Mouse (Mus musculus) MEL (cell line): ENCODE data around the gene Nadk2.

Source experiments
- CTCF ChIP-seq, 3 experiments: IDR thresholded peaks in 2 of 3; conservative IDR thresholded peaks in 1 of 3; 2 replicates each; pipeline ENCODE4 v1.5.1; 2011 to 2012; ENCODE audit warnings: low read length in 3 of 3, low read depth in 2 of 3, mild to moderate bottlenecking in 2 of 3, improper control_type of control experiment in 1 of 3, inconsistent platforms in 1 of 3, mixed read lengths in 1 of 3, moderate library complexity in 1 of 3; ENCODE audit not compliant: control insufficient read depth in 1 of 3, insufficient read depth in 1 of 3, poor library complexity in 1 of 3, severe bottlenecking in 1 of 3
- E2F4 ChIP-seq: IDR thresholded peaks from 2 replicates; pipeline ENCODE4 v1.6.1; 2011; ENCODE audit warnings: low read depth, low read length, improper control_type of control experiment, borderline replicate concordance
- EP300 ChIP-seq, 2 experiments: IDR thresholded peaks; 2 replicates each; pipeline ENCODE4 v1.6.1; 2011; ENCODE audit warnings: improper control_type of control experiment in 2 of 2, low read length in 2 of 2, low read depth in 1 of 2, mild to moderate bottlenecking in 1 of 2
- GATA1 ChIP-seq: IDR thresholded peaks from 2 replicates; pipeline ENCODE4 v1.6.1; 2011; ENCODE audit warnings: low read depth, low read length, improper control_type of control experiment
- KAT2A ChIP-seq: conservative IDR thresholded peaks from 2 replicates; pipeline ENCODE4 v1.6.1; 2012; ENCODE audit warnings: low read depth, low read length, improper control_type of control experiment, inconsistent platforms
- POLR2A ChIP-seq, 2 experiments: IDR thresholded peaks; 2 replicates each; pipeline ENCODE4 v1.6.1; 2011 to 2012; ENCODE audit warnings: low read length in 2 of 2, mild to moderate bottlenecking in 2 of 2, control low read depth in 1 of 2, improper control_type of control experiment in 1 of 2, low read depth in 1 of 2, moderate library complexity in 1 of 2; ENCODE audit not compliant: control insufficient read depth in 1 of 2, insufficient read depth in 1 of 2, poor library complexity in 1 of 2
- POLR2AphosphoS2 ChIP-seq: IDR thresholded peaks from 2 replicates; pipeline ENCODE4 v1.6.1; 2011; ENCODE audit warnings: low read length, improper control_type of control experiment
- RAD21 ChIP-seq: IDR thresholded peaks from 2 replicates; pipeline ENCODE4 v1.6.1; 2011; ENCODE audit warnings: mild to moderate bottlenecking, low read depth, low read length, improper control_type of control experiment
- SIN3A ChIP-seq: IDR thresholded peaks from 2 replicates; pipeline ENCODE4 v1.6.1; 2012; ENCODE audit warnings: low read length, improper control_type of control experiment, inconsistent platforms
- TCF12 ChIP-seq: IDR thresholded peaks from 2 replicates; pipeline ENCODE4 v1.6.1; 2014; ENCODE audit warnings: low read depth, mild to moderate bottlenecking, inconsistent platforms, low read length, improper control_type of control experiment, moderate library complexity
- UBTF ChIP-seq: IDR thresholded peaks from 2 replicates; pipeline ENCODE4 v1.6.1; 2012; ENCODE audit warnings: low read depth, mild to moderate bottlenecking, inconsistent platforms, low read length, improper control_type of control experiment, moderate library complexity, borderline replicate concordance; ENCODE audit not compliant: insufficient read depth
- USF2 ChIP-seq, 2 experiments: IDR thresholded peaks; 2 replicates each; pipeline ENCODE4 v1.6.1; 2011 to 2012; ENCODE audit warnings: improper control_type of control experiment in 2 of 2, low read length in 2 of 2, borderline replicate concordance in 1 of 2, inconsistent platforms in 1 of 2, low read depth in 1 of 2, mild to moderate bottlenecking in 1 of 2; ENCODE audit not compliant: insufficient read depth in 1 of 2

DNA sequence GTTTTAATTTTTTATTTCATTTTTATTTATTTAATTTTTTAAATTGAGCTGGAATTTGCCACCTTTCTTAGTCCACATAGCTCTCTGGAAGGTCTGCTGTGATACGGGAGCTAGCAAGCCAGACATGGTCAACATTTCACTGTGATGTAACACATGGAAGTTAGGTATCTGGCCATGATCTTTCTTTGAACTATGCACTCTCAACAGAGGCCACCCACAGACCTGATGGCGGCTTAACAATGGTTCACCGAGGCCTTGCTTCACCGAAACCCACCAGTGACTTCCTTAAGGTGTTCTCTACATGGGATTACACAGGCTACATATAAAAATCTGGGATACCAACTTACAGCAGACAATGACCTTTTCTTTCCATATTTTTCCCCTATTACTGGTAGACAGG, 43.1 kb downstream of the Nadk2 start:
- TF ChIP-seq POLR2A (IDR thresholded peaks at IDR 0.05; ENCODE audit: control insufficient read depth in 1 of 2, insufficient read depth in 1 of 2, low read depth in 1 of 2, low read length in 2 of 2, poor library complexity in 1 of 2) (no peak; a peak in 1 of 4 replicates), POLR2AphosphoS2 (no peak; the same call in 1 of the 2 replicates), CTCF (IDR thresholded peaks at IDR 0.05 in 2 of 3, conservative IDR thresholded peaks at IDR 0.05 in 1 of 3; ENCODE audit: control insufficient read depth in 1 of 3, insufficient read depth in 1 of 3, low read depth in 2 of 3, low read length in 3 of 3, poor library complexity in 1 of 3, severe bottlenecking in 1 of 3) (no peak), GATA1 (no peak), USF2 (IDR thresholded peaks at IDR 0.05; ENCODE audit: borderline replicate concordance in 1 of 2, insufficient read depth in 1 of 2, low read depth in 1 of 2, low read length in 2 of 2) (no peak), EP300 (IDR thresholded peaks at IDR 0.05; ENCODE audit: low read depth in 1 of 2, low read length in 2 of 2) (no peak), TCF12 (no peak), RAD21 (no peak), SIN3A (no peak), E2F4 (no peak), KAT2A (no peak), UBTF (no peak)
